Mouse (Mus musculus) midbrain, embryonic 10.5 days (tissue): ENCODE measurements around the gene Pithd1. TPM values are rescaled to one million over a fixed set of nuclear protein-coding genes. Genes with fewer than 3 reads are reported as not detected.
A peak's percentile ranks its signal among the peaks of the same experiment; 100 is the strongest.

Experiments
- DNase-seq: peaks from one replicate; pipeline ENCODE4 v3.0.0-alpha.2; 2017; ENCODE audit warnings: low spot score
- H3K27ac ChIP-seq: fragments of 300-500 bp; sonication (generic); replicated peaks from 2 replicates; pipeline ENCODE4 v1.5.1; 2016; ENCODE audit warnings: mild to moderate bottlenecking
- H3K27me3 ChIP-seq: fragments of 300-500 bp; sonication (generic); 2 replicates; pipeline ENCODE4 v1.6.1; 2016; ENCODE audit warnings: low read depth, mild to moderate bottlenecking; ENCODE audit not compliant: poor library complexity, severe bottlenecking
- H3K36me3 ChIP-seq: fragments of 300-500 bp; sonication (generic); 2 replicates; pipeline ENCODE4 v1.6.1; 2016; ENCODE audit warnings: mild to moderate bottlenecking, moderate library complexity
- H3K4me1 ChIP-seq: fragments of 300-500 bp; sonication (generic); 2 replicates; pipeline ENCODE4 v1.6.1; 2016
- H3K4me3 ChIP-seq: fragments of 300-500 bp; sonication (generic); 2 replicates; pipeline ENCODE4 v1.5.1; 2016; ENCODE audit warnings: mild to moderate bottlenecking, moderate library complexity
- H3K9me3 ChIP-seq: fragments of 300-500 bp; sonication (generic); replicated peaks from 2 replicates; pipeline ENCODE4 v1.6.1; 2016; ENCODE audit warnings: mild to moderate bottlenecking
- WGBS: fragments of 180-500 bp; shearing (Covaris S2); methylation state at CpG from one replicate; pipeline ENCODE4 v1.1.7; 2016; 5-methylcytosine and 5-hydroxymethylcytosine counted together
- polyA plus RNA-seq: library from polyadenylated mRNA; unstranded; fragments of >200 nt; fragmentation: Nextera tagmentation; extraction: Ambion mirVana; gene quantifications from 2 replicates; pipeline ENCODE4 v1.2.1, GENCODE M21; 2016

The Pithd1 gene
- polyA plus RNA-seq, 1 experiment from 2014 or later, result 69.6 TPM

GRCm38 (mm10) chr4:136016059-136016602, 29.1 kb upstream of the Pithd1 start:
- H3K9me3 ChIP-seq, result no peaks in the 10 kb centered on the region
- H3K36me3 ChIP-seq, result peaks cover 43% of the 10 kb centered on the region
- WGBS, result 80% methylated on average over 3 of the region's 3 CpGs
- DNase-seq, result no peak
- H3K27ac ChIP-seq, result no peak overlapping the region
- peaks cover 17% of the 10 kb centered on the region for H3K4me1 ChIP-seq
- H3K4me3 ChIP-seq, result no peak overlapping the region
- no peaks in the 10 kb centered on the region for H3K27me3 ChIP-seq

- Histone ChIP-seq H3K36me3 (peaks cover 87% of the 10 kb centered on the region), H3K4me3 (no peak overlapping the region), H3K9me3 (no peaks in the 10 kb centered on the region), H3K27me3 (no peaks in the 10 kb centered on the region), H3K27ac (no peak overlapping the region), H3K4me1 (no peaks in the 10 kb centered on the region)
- 92% methylated on average over 4 of the region's 4 CpGs for WGBS
- DNase-seq, result no peak
Measured at GRCm38 (mm10) chr4:136010586-136010985, 23.5 kb upstream of the Pithd1 start.

GRCm38 (mm10) chr4:136008782-136009447, 21.9 kb upstream of the Pithd1 start:
- Histone ChIP-seq H3K27me3 (no peaks in the 10 kb centered on the region), H3K36me3 (peaks cover 97% of the 10 kb centered on the region), H3K4me3 (no peak overlapping the region), H3K4me1 (no peaks in the 10 kb centered on the region), H3K9me3 (no peaks in the 10 kb centered on the region), H3K27ac (no peak overlapping the region)
- 85% methylated on average over 8 of the region's 8 CpGs for WGBS
- DNase-seq, result no peak

GRCm38 (mm10) chr4:136006821-136007220, 19.8 kb upstream of the Pithd1 start:
- Histone ChIP-seq H3K4me3 (no peak overlapping the region), H3K27me3 (no peaks in the 10 kb centered on the region), H3K9me3 (no peaks in the 10 kb centered on the region), H3K27ac (no peak overlapping the region), H3K36me3 (peaks cover 99% of the 10 kb centered on the region), H3K4me1 (no peaks in the 10 kb centered on the region)
- 95% methylated on average over 3 of the region's 3 CpGs for WGBS
- no peak for DNase-seq

GRCm38 (mm10) chr4:136004921-136005320, 17.9 kb upstream of the Pithd1 start:
- Histone ChIP-seq H3K27ac (no peak overlapping the region), H3K27me3 (no peaks in the 10 kb centered on the region), H3K36me3 (peaks cover 90% of the 10 kb centered on the region), H3K4me3 (no peak overlapping the region), H3K9me3 (no peaks in the 10 kb centered on the region), H3K4me1 (no peaks in the 10 kb centered on the region)
- no peak for DNase-seq
- WGBS, result 91% methylated on average over 2 of the region's 2 CpGs

- DNase-seq, result no peak
- H3K36me3 ChIP-seq, result peaks cover 82% of the 10 kb centered on the region
Measured at GRCm38 (mm10) chr4:136004107-136004675, 17.1 kb upstream of the Pithd1 start.

GRCm38 (mm10) chr4:135995118-135995517, 8.1 kb upstream of the Pithd1 start:
- H3K9me3 ChIP-seq, result peaks cover 14% of the 10 kb centered on the region
- no peaks in the 10 kb centered on the region for H3K4me1 ChIP-seq
- no peak overlapping the region for H3K27ac ChIP-seq
- H3K36me3 ChIP-seq, result no peaks in the 10 kb centered on the region
- WGBS, result 85% methylated on average over 4 of the region's 4 CpGs
- no peaks in the 10 kb centered on the region for H3K27me3 ChIP-seq
- H3K4me3 ChIP-seq, result no peak overlapping the region
- no peak for DNase-seq

More at GRCm38 (mm10) chr4:136004107-136004675, 17.1 kb upstream of the Pithd1 start:
- Histone ChIP-seq H3K27ac (no peak overlapping the region), H3K4me1 (no peaks in the 10 kb centered on the region), H3K27me3 (no peaks in the 10 kb centered on the region), H3K9me3 (no peaks in the 10 kb centered on the region), H3K4me3 (no peak overlapping the region)
- 94% methylated on average over 5 of the region's 5 CpGs for WGBS

GRCm38 (mm10) chr4:135993941-135994340, 6.9 kb upstream of the Pithd1 start:
- Histone ChIP-seq H3K27me3 (no peaks in the 10 kb centered on the region), H3K36me3 (no peaks in the 10 kb centered on the region), H3K4me1 (no peaks in the 10 kb centered on the region), H3K27ac (no peak overlapping the region), H3K9me3 (peaks cover 14% of the 10 kb centered on the region), H3K4me3 (no peak overlapping the region)
- no peak for DNase-seq
- 97% methylated on average over 6 of the region's 6 CpGs for WGBS

- H3K27me3 ChIP-seq, result no peaks in the 10 kb centered on the region
- H3K27ac ChIP-seq, result peak overlapping the region; percentile 94
- peak overlapping the region; percentile 80 for H3K4me3 ChIP-seq
- H3K4me1 ChIP-seq, result peaks cover 20% of the 10 kb centered on the region
- DNase-seq, result no peak
- no peaks in the 10 kb centered on the region for H3K9me3 ChIP-seq
- 69% methylated on average over 9 of the region's 9 CpGs for WGBS
- peaks cover 28% of the 10 kb centered on the region for H3K36me3 ChIP-seq
Measured at GRCm38 (mm10) chr4:135987714-135988113, 650 bp upstream of the Pithd1 start.

- no peak for DNase-seq
- Histone ChIP-seq H3K27ac (peak overlapping the region; percentile 94), H3K4me1 (peaks cover 20% of the 10 kb centered on the region), H3K27me3 (no peaks in the 10 kb centered on the region), H3K4me3 (peak overlapping the region; percentile 80), H3K36me3 (peaks cover 40% of the 10 kb centered on the region), H3K9me3 (no peaks in the 10 kb centered on the region)
- WGBS, result 7% methylated on average over 23 of the region's 23 CpGs
Measured at GRCm38 (mm10) chr4:135986301-135986942, 642 bp downstream of the Pithd1 start.

- WGBS, result 94% methylated on average over 7 of the region's 7 CpGs
- no peak overlapping the region for H3K27ac ChIP-seq
- peak overlapping the region; percentile 80 for H3K4me3 ChIP-seq
- peaks cover 20% of the 10 kb centered on the region for H3K4me1 ChIP-seq
- no peaks in the 10 kb centered on the region for H3K9me3 ChIP-seq
- DNase-seq, result no peak
- H3K36me3 ChIP-seq, result peaks cover 45% of the 10 kb centered on the region
- H3K27me3 ChIP-seq, result no peaks in the 10 kb centered on the region
Measured at GRCm38 (mm10) chr4:135985769-135986168, 1.3 kb downstream of the Pithd1 start.

GRCm38 (mm10) chr4:135985193-135985592, 1.9 kb downstream of the Pithd1 start:
- Histone ChIP-seq H3K27me3 (no peaks in the 10 kb centered on the region), H3K4me1 (peaks cover 20% of the 10 kb centered on the region), H3K27ac (no peak overlapping the region), H3K4me3 (0 out of 2 replicates have a peak overlapping the region, but pooled peaks have one; percentile 80), H3K9me3 (no peaks in the 10 kb centered on the region), H3K36me3 (peaks cover 50% of the 10 kb centered on the region)
- DNase-seq, result no peak
- WGBS, result 90% methylated on average over 5 of the region's 5 CpGs

GRCm38 (mm10) chr4:135984556-135984955, 2.5 kb downstream of the Pithd1 start:
- H3K4me1 ChIP-seq, result peaks cover 20% of the 10 kb centered on the region
- H3K27me3 ChIP-seq, result no peaks in the 10 kb centered on the region
- no peak overlapping the region for H3K27ac ChIP-seq
- H3K36me3 ChIP-seq, result peaks cover 53% of the 10 kb centered on the region
- WGBS, result 90% methylated on average over 5 of the region's 5 CpGs
- DNase-seq, result no peak
- H3K9me3 ChIP-seq, result no peaks in the 10 kb centered on the region
- no peak overlapping the region for H3K4me3 ChIP-seq
